Mouse (Mus musculus) intestine, embryonic 16.5 days (tissue): Measurements from ENCODE around the gene Pdk2. TPM values are rescaled to one million over a fixed set of nuclear protein-coding genes. Genes with fewer than 3 reads are reported as not detected.

Experiments used
- ATAC-seq: fragments of 200-750 bp; cut with Nextera tagmentation; 2 replicates; pipeline ENCODE4 v1.8.0; 2017; ENCODE audit warnings: moderate TSS enrichment, moderate library complexity
- H3K27ac ChIP-seq: fragments of 300-500 bp; sonication (generic); 2 replicates; pipeline ENCODE4 v1.5.1; 2014; ENCODE audit warnings: mild to moderate bottlenecking, low read length
- H3K27me3 ChIP-seq: fragments of 300-500 bp; sonication (generic); replicated peaks from 2 replicates; pipeline ENCODE4 v1.6.1; 2014; ENCODE audit warnings: low read length, control low read depth, mixed read lengths; ENCODE audit not compliant: control insufficient read depth, insufficient read depth
- H3K36me3 ChIP-seq: fragments of 300-500 bp; sonication (generic); 2 replicates; pipeline ENCODE4 v1.6.1; 2014; ENCODE audit warnings: low read length, control low read depth; ENCODE audit not compliant: control insufficient read depth, insufficient read depth
- H3K4me1 ChIP-seq: fragments of 300-500 bp; sonication (generic); 2 replicates; pipeline ENCODE4 v1.6.1; 2014; ENCODE audit warnings: low read length, control low read depth, mixed read lengths; ENCODE audit not compliant: control insufficient read depth, insufficient read depth
- H3K4me2 ChIP-seq: fragments of 300-500 bp; sonication (generic); 2 replicates; pipeline ENCODE4 v1.6.1; 2014; ENCODE audit warnings: low read depth, low read length, control low read depth
- H3K4me3 ChIP-seq: fragments of 300-500 bp; sonication (generic); 2 replicates; pipeline ENCODE4 v1.5.1; 2014; ENCODE audit warnings: mild to moderate bottlenecking, low read length
- H3K9ac ChIP-seq: fragments of 300-500 bp; sonication (generic); 2 replicates; pipeline ENCODE4 v1.6.1; 2014; ENCODE audit warnings: low read depth, low read length
- H3K9me3 ChIP-seq: fragments of 300-500 bp; sonication (generic); 2 replicates; pipeline ENCODE4 v1.6.1; 2016; ENCODE audit warnings: low read length, control low read depth; ENCODE audit not compliant: control insufficient read depth
- WGBS: fragments of 180-500 bp; shearing (Covaris S2); extraction: QIAGEN DNeasy Blood & Tissue Kit; methylation state at CpG from one replicate; pipeline ENCODE4 v1.1.7; 2014; 5-methylcytosine and 5-hydroxymethylcytosine counted together
- polyA plus RNA-seq: library from polyadenylated mRNA; unstranded; fragments of >200 nt; fragmentation: Nextera tagmentation; extraction: Ambion mirVana; gene quantifications from 2 replicates; pipeline ENCODE4 v1.2.1, GENCODE M21; 2015

Gene Pdk2
- polyA plus RNA-seq, 1 experiment from 2014 or later, result 42.2 TPM

DNA sequence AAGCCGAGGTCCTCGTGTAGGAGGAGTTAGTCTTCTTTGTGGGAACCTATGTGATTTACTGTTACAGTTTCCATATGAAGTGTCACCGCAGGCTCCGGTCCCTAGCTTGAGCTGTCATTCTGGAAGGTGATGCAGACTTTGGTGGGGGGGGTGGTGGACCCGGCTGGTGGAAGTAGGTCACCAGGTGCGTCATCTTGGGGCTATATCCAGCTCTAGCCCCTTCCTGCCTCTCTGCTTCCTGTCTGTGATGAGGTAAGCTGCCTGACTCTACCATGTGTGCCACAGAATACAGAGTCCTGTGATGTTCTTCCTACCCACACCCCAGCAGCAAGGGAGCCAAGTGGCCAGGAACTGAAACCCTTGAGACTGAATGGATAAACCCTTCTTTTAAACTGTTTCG is 41.7 kb upstream of the Pdk2 start:
- Histone ChIP-seq H3K4me1 (peaks cover 39% of the 10 kb centered on the region), H3K9me3 (no peaks in the 10 kb centered on the region), H3K4me2 (no peak overlapping the region), H3K4me3 (no peak overlapping the region), H3K36me3 (no peaks in the 10 kb centered on the region), H3K9ac (no peak overlapping the region), H3K27me3 (no peaks in the 10 kb centered on the region), H3K27ac (no peak overlapping the region)
- WGBS, result 94% methylated on average over 7 of the region's 7 CpGs
- no peak for ATAC-seq

DNA sequence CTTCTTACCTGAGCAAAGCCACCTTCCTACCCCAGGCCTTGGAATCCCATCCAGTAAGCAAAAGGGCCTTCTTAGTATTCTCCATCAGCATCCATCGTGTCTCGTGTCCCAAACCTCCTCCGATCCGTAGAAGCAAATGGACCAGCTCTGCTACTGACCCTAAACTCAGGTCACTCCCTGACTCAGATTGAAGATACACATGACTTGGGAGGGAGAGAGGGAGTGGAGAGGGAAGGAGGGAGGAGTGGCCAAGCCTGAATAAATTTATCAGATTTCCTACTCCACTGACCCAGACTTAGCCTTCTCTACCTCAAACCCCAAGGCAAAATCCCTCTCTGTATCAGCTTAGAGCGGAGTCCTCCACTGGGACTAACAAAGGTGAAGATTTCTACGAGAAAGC is 39.6 kb upstream of the Pdk2 start:
- Histone ChIP-seq H3K4me2 (no peak overlapping the region), H3K27me3 (no peaks in the 10 kb centered on the region), H3K36me3 (no peaks in the 10 kb centered on the region), H3K4me1 (peaks cover 30% of the 10 kb centered on the region), H3K9ac (no peak overlapping the region), H3K27ac (no peak overlapping the region), H3K9me3 (no peaks in the 10 kb centered on the region), H3K4me3 (no peak overlapping the region)
- WGBS, result 79% methylated on average over 6 of the region's 6 CpGs
- ATAC-seq, result no peak

DNA sequence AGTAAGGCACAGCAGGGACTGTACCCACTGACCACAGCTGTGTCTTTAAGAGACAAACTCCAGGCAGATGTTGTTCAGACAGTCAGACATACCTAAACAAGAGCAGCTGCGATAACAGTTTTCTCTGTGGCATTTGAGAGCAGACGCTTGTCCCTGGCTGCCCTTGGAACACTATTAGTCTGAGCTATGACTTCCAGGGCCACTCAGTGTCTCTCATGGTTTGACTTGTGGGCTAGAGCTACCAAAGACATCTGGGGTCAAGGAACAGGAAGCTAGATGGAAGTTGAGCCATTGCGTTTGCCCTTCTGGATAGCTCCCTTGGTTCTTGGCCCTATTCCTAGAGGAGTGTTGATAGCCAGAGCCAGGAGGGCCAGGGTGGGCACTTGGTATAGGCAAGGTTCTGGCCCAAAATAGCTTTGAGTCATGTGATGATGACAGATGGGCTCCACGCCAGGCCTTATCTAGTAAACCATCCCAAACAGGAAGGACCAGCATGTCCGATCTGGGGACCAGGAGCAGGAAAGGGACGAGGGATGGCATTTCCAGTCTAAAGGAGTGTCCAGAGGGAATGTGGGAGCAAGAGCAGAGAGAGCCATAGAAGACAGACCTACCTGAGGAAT is 38.2 kb upstream of the Pdk2 start:
- no peak for ATAC-seq
- Histone ChIP-seq H3K4me2 (no peak overlapping the region), H3K9ac (no peak overlapping the region), H3K27me3 (no peaks in the 10 kb centered on the region), H3K4me3 (no peak overlapping the region), H3K27ac (no peak overlapping the region), H3K36me3 (no peaks in the 10 kb centered on the region), H3K4me1 (peaks cover 37% of the 10 kb centered on the region), H3K9me3 (no peaks in the 10 kb centered on the region)
- 59% methylated on average over 6 of the region's 6 CpGs for WGBS

DNA sequence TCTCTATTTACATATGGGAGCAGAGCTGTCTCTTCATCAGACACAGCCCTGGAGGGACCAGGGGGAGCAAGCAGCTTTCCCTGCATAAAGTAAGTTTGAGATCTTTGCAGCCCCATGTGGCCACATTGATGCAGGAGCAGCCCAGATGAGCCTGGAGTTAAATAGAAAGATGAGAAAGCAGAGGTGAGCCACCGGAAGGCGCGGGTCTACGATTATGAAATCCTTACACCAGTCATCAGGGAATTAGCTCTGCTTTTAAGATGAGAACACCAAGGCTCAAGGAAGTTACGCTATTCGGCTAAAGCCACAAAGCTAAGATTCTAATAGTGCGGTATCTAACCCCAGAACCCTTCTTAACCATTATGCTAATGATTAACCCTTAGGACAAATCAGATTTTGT is 36.8 kb upstream of the Pdk2 start:
- Histone ChIP-seq H3K27ac (peak overlapping the region; percentile 23; the same call in 1 of the 2 replicates), H3K4me3 (no peak overlapping the region; the same call in 1 of the 2 replicates)

DNA sequence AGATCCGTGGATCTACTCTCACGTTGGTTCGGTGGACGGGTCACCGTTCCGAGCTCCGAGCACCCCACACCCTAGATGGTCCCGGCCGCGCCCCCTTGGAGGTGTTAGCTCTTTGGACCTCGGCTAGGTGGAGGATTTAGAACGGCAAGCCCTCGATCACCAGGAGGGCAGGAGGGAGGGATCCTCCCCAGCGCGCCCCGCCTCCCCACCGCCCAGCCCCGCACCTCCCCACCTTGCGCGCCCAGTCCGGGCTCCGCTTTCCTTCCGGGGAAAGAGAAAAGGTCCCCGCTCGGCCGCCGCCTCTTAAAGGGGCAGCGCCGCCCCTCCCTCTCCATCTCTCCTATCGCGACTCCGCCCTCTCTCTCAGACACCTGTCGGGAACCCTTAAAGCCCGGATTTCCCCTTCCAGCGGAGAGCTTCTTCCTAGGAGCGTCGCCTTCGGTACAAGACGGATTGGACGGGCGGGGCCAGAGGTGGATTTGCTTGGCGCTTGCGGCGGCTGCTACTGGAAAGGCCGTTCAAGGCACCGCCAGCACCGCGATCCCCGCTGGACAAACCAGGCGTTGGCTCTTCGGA is 35.5 kb upstream of the Pdk2 start, which contains the start of gene Itga3:
Gene Itga3 (minus strand): TSS at position 266 of the 576 bp plus-strand sequence.
- ATAC-seq, result peak; percentile 81
- peak within 1 kb of the TSS; percentile 60 for H3K4me2 ChIP-seq
- peak within 1 kb of the TSS; percentile 94 for H3K27ac ChIP-seq
- H3K27me3 ChIP-seq, result no peaks in the 10 kb centered on the region
- peak within 1 kb of the TSS; percentile 65 for H3K4me3 ChIP-seq
- under 1% methylated on average over 44 of the region's 51 CpGs for WGBS
- peaks cover 62% of the 10 kb centered on the region for H3K4me1 ChIP-seq
- peak within 1 kb of the TSS; percentile 81 for H3K9ac ChIP-seq
- H3K9me3 ChIP-seq, result no peaks in the 10 kb centered on the region
- no peaks in the 10 kb centered on the region for H3K36me3 ChIP-seq

More for the DNA sequence above, 36.8 kb upstream of the Pdk2 start:
- 37% methylated on average over 7 of the region's 7 CpGs for WGBS
- no peak for ATAC-seq
- Histone ChIP-seq H3K9me3 (no peaks in the 10 kb centered on the region), H3K27me3 (no peaks in the 10 kb centered on the region), H3K36me3 (no peaks in the 10 kb centered on the region), H3K4me1 (peaks cover 49% of the 10 kb centered on the region), H3K9ac (no peak overlapping the region), H3K4me2 (peak overlapping the region; percentile 60)

DNA sequence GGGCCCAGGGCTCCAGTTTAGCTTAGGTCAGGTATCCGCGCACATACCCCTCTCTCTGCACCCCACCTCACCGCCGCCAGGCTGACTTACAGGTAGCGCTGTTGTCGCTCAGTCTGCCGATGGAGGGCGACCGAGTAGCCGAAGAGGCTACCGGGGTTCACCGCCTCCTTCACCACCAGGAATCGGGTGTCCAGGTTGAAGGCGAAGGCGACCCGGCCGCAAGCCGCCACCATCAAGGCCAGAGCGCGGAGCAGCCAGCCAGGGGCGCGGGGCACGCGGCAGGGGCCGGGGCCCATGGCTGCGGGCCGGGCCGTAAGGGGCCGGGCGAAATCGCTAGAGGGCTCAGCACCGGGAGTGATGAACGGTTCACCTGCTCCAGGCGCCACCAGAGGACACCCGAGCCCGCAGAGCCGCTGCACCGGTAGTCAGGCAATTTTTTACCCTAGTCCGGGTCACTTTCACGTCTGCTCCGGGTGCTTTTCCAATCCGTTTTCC is 34.9 kb upstream of the Pdk2 start:
- under 1% methylated on average over 42 of the region's 42 CpGs for WGBS
- peak overlapping the region; percentile 94 for H3K27ac ChIP-seq
- H3K4me1 ChIP-seq, result peaks cover 67% of the 10 kb centered on the region
- peak overlapping the region; percentile 60 for H3K4me2 ChIP-seq
- no peaks in the 10 kb centered on the region for H3K27me3 ChIP-seq
- H3K9ac ChIP-seq, result peak overlapping the region; percentile 81
- H3K36me3 ChIP-seq, result no peaks in the 10 kb centered on the region
- peak; percentile 48 for ATAC-seq
- no peaks in the 10 kb centered on the region for H3K9me3 ChIP-seq
- H3K4me3 ChIP-seq, result peak overlapping the region; percentile 65

DNA sequence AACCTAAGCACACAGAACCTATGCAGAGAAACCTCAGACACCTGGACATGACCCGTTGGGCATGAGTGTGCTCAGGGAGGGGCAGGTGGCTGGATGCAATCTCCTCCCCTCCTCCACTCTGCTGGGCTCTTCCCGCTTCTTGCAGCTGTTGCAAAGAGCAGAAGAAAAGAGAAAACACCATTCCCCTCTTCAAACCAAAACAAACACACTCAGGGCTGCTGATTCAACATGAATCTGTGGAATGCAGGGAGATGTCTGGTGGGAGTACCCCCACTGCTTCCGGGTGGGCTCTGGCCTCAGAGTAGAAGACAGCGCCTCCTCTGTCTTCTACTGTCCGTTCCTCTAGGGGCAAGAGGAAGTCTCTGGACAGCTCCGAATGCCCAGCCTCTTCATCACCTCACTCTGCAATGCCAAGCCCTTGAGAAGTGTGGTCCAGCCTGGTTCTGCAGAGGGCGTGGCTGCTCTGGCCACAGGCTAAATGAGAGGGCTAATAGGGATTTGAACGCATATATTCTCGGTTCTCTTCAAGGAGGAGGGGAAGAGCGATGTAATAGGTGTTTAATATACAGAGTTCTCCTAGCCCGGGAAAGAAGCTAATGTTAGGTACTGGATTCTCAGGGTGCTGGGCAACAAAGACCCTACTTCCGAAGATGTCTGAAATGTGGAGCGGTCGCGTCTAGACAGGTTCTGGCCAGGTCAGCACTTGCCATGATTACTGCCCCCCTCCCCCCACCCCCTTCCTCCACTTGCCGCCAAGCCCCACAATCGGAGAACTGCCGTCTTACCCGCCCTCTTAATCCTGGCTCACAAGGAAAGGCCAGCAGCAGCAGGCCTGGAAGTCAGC is 34.3 kb upstream of the Pdk2 start:
- H3K4me1 ChIP-seq, result peaks cover 74% of the 10 kb centered on the region
- no peaks in the 10 kb centered on the region for H3K27me3 ChIP-seq
- WGBS, result 4% methylated on average over 19 of the region's 19 CpGs
- peak overlapping the region; percentile 81 for H3K9ac ChIP-seq
- H3K4me2 ChIP-seq, result peak overlapping the region; percentile 60
- H3K9me3 ChIP-seq, result no peaks in the 10 kb centered on the region
- peak overlapping the region; percentile 94 for H3K27ac ChIP-seq
- no peaks in the 10 kb centered on the region for H3K36me3 ChIP-seq
- peak overlapping the region; percentile 65 for H3K4me3 ChIP-seq
- ATAC-seq, result peak; percentile 14; the same call in 1 of the 2 replicates

DNA sequence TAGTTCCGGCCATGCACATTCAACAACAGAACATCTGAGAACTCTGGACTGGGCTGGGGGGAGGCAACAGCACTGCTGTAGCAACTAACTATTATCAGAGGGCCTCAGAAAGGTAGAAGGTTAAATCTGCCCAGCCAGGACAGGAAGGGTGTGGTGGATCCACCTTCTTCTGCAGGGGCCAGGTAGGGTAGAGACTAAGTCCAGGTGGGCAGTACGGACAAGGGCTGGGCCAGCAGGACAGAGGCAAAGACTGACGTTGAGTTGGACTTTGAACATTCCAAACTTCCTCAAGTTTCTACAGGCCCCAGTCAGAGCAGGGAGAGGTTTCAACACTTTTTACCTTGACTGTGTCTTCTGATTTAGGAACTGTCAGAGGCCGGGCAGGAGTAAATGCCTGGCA is 33.5 kb upstream of the Pdk2 start:
- peak; percentile 73 for ATAC-seq
- Histone ChIP-seq H3K4me1 (peaks cover 77% of the 10 kb centered on the region), H3K27me3 (no peaks in the 10 kb centered on the region), H3K9me3 (no peaks in the 10 kb centered on the region), H3K27ac (peak overlapping the region; percentile 94), H3K36me3 (no peaks in the 10 kb centered on the region), H3K4me2 (peak overlapping the region; percentile 60), H3K9ac (peak overlapping the region; percentile 81), H3K4me3 (peak overlapping the region; percentile 65)
- WGBS, result 23% methylated on average over 4 of the region's 4 CpGs

DNA sequence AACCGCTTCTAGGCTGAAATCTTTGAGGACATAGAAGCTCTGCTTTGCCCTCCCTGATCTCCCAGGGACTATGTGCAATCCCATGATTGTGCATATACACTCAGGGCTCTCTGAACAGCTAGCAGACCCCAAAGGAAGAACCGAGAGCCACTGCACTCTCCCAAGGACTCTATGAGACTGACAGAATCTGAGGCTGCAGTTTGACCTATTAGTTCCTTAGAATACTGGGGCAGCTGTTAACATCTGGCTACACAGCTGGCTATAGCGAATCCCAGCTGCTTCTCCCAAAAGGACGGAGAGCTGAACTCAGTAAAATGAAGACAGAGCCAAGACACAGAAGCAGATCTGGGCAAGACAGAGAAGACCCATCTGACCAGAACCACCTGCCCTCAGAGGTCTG is 32.7 kb upstream of the Pdk2 start:
- Histone ChIP-seq H3K9ac (peak overlapping the region; percentile 81), H3K27ac (peak overlapping the region; percentile 94)
- 67% methylated on average over 4 of the region's 4 CpGs for WGBS

More for the DNA sequence above, 32.7 kb upstream of the Pdk2 start:
- ATAC-seq, result no peak
- no peaks in the 10 kb centered on the region for H3K27me3 ChIP-seq
- H3K4me3 ChIP-seq, result peak overlapping the region; percentile 65
- peaks cover 74% of the 10 kb centered on the region for H3K4me1 ChIP-seq
- peak overlapping the region; percentile 60 for H3K4me2 ChIP-seq
- H3K9me3 ChIP-seq, result no peaks in the 10 kb centered on the region
- no peaks in the 10 kb centered on the region for H3K36me3 ChIP-seq
